Mouse (Mus musculus): ENCODE data around the gene Olfr1049. TPM values are rescaled to one million over a fixed set of nuclear protein-coding genes. Genes with fewer than 3 reads are reported as not detected.
"Not testable (repeated sequence)": the region's sequence is repeated elsewhere in the genome, so short reads cannot be mapped to it uniquely, and the experiment has no call there.

Gene Olfr1049
- not detected in 2 replicates for total RNA-seq (2015)
- not detected in 2 replicates for total RNA-seq (2017)

DNA sequence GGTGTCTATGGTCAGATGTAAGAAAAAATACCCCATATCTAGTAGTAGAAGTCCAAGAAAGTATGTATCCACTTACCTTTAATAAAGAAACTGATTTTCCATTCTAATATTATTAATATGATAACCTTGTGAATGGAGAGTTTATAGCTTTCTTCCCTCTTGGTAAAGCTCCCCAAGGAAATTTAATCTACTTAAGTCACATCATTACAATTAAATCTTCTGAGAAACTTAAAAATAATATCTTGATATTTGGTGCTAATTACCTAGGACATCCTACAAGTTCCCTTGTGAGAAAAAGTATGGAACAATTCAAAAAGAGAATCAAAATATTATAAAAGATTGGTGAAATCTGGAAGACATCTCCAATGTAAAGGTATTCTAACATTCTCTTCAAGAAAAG lies at the start of gene Olfr1049:
Olfr1049 (minus strand) TSS at position 101 of the 400 bp plus-strand sequence.
- not testable (repeated sequence) for ATAC-seq (replicated peaks; ENCODE audit: poor library complexity)

DNA sequence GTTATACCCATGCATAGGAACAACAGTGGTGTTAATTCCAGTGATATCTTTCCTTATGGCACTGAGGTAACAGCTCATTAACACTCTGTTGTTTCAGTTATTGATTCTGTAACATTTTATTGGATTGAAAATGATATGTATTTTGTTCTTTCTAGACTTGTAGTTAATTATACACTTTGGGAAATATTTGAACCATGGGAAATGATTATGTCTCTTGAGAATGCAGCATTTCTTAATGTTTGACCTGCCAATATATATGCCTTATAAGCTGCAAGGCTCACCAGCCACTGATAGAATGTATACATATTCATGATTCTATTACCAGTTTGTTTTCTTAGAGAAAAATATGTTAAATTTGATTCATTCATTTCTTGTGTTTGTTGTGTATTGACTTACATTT lies 34.0 kb upstream of the Olfr1049 start, which contains the start of gene Olfr1052:
Olfr1052 (plus strand) TSS at position 301 of the 400 bp plus-strand sequence.
- ATAC-seq (replicated peaks; ENCODE audit: poor library complexity) = no peak

DNA sequence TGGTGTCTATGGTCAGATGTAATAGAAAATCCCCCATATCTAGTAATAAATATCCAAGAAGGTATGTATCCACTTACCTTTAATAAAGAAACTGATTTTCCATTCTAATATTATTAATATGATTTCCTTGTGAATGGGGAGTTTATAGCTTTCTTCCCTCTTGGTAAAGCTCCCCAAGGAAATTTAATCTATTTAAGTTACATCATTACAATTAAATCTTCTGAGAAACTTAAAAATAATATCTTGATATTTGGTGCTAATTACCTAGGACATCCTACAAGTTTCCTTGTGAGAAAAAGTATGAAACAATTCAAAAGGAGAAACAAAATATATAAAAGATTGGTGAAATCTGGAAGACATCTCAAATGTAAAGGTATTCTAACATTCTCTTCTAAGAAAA lies 20.9 kb upstream of the Olfr1049 start, which contains the start of gene Olfr1051:
Olfr1051 (minus strand) TSS at position 101 of the 400 bp plus-strand sequence.
- not testable (repeated sequence) for ATAC-seq (replicated peaks; ENCODE audit: poor library complexity)

DNA sequence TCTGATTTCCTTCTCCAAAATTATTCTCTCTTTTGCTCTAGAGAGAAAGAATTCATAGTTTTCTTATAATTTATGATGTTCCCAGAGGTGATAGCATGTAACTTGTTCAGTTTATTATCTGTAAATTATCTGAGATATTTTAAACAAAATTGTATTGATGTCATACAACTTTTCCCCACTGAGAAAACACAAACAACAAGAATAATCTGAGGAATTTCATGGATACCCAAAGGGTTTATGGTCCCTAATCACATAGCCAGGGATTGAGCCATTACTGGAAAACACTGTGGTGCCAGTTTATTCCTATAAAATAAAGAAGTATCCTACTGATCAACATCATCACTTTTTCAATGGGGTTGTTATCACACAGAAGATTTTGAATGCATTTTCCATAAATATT lies 17.9 kb downstream of the Olfr1049 start, which contains the start of gene Olfr1048:
Olfr1048 (minus strand) TSS at position 101 of the 400 bp plus-strand sequence.
- no peak for ATAC-seq (replicated peaks; ENCODE audit: poor library complexity)

DNA sequence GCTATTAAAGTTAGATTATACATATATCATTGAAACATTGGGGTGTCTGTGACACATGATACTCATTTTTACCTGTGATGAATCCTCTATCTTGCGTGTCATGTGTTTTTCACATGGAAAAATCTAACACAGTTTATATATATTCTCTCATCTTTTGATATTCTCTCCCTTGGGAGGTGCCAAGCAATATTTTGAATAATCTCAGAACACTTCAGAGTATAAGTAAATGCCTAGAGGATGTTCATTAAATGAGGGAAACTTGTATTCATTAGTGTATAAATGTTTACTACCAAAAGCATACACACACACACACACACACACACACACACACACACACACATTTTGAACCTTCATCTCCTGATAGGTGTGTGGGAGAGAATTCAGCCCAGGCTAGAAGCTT lies 26.8 kb downstream of the Olfr1049 start, which contains the start of gene Olfr1047:
Olfr1047 (minus strand) TSS at position 101 of the 400 bp plus-strand sequence.
- no peak for ATAC-seq (replicated peaks; ENCODE audit: poor library complexity)

DNA sequence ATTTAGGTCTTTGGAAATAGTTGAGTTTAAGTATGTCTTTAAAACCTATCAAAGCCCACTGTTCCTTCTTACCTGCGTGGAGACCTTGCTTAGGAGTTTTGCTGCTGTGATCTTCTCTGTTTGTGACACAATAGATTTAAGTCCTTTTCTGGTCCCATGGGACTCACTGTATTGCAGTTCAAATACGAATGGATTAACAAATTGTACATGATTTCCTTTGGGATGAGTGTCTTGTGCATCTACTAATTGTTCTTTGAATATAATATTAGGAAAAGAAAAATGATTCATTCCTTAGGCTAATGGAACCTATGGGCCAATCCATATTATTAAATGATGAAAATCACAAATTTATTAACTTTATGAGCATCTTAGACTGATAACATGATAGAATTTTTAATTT lies 38.9 kb downstream of the Olfr1049 start, which contains the start of gene Olfr1046:
Olfr1046 (minus strand) TSS at position 101 of the 400 bp plus-strand sequence.
- no peak for ATAC-seq (replicated peaks; ENCODE audit: poor library complexity)

Other genes with a start within 250 kb of the Olfr1049 start
- 0.10 and 0.24 TPM in 2 replicates for gene Olfr1033, start 237.7 kb downstream of the Olfr1049 start, total RNA-seq (2015)
- gene Olfr1033, start 237.7 kb downstream of the Olfr1049 start, total RNA-seq (2017) = 0.14 TPM in 1 of 2 replicates, not detected in the other
- gene Olfr1034, start 212.5 kb downstream of the Olfr1049 start, total RNA-seq (2015) = not detected in 2 replicates
- gene Olfr1034, start 212.5 kb downstream of the Olfr1049 start, total RNA-seq (2017) = not detected in 2 replicates
- gene Olfr1036, start 184.3 kb downstream of the Olfr1049 start, total RNA-seq (2015) = not detected in 2 replicates
- gene Olfr1036, start 184.3 kb downstream of the Olfr1049 start, total RNA-seq (2017) = not detected in 2 replicates
- gene Olfr1037, start 170.9 kb downstream of the Olfr1049 start, total RNA-seq (2015) = not detected in 2 replicates
- gene Olfr1037, start 170.9 kb downstream of the Olfr1049 start, total RNA-seq (2017) = not detected in 2 replicates
- gene Olfr1039, start 122.4 kb downstream of the Olfr1049 start, total RNA-seq (2015) = not detected in 2 replicates
- gene Olfr1039, start 122.4 kb downstream of the Olfr1049 start, total RNA-seq (2017) = not detected in 2 replicates
- not detected in 2 replicates for gene Olfr1040, start 111.6 kb downstream of the Olfr1049 start, total RNA-seq (2015)
- not detected in 2 replicates for gene Olfr1040, start 111.6 kb downstream of the Olfr1049 start, total RNA-seq (2017)
- not detected in 2 replicates for gene Olfr1042, start 96.5 kb downstream of the Olfr1049 start, total RNA-seq (2015)
- gene Olfr1042, start 96.5 kb downstream of the Olfr1049 start, total RNA-seq (2017) = not detected in 2 replicates
- not detected in 2 replicates for gene Olfr1043, start 90.8 kb downstream of the Olfr1049 start, total RNA-seq (2015)
- gene Olfr1043, start 90.8 kb downstream of the Olfr1049 start, total RNA-seq (2017) = not detected in 2 replicates
- not detected in 2 replicates for gene Olfr1044, start 80.5 kb downstream of the Olfr1049 start, total RNA-seq (2015)
- not detected in 2 replicates for gene Olfr1044, start 80.5 kb downstream of the Olfr1049 start, total RNA-seq (2017)
- not detected in 2 replicates for gene Olfr52, start 72.6 kb downstream of the Olfr1049 start, total RNA-seq (2015)
- not detected in 2 replicates for gene Olfr52, start 72.6 kb downstream of the Olfr1049 start, total RNA-seq (2017)
- gene Olfr1045, start 55.3 kb downstream of the Olfr1049 start, total RNA-seq (2015) = not detected in 2 replicates
- gene Olfr1045, start 55.3 kb downstream of the Olfr1049 start, total RNA-seq (2017) = not detected in 2 replicates
- gene Olfr1046, start 39.0 kb downstream of the Olfr1049 start, total RNA-seq (2015) = not detected in 2 replicates
- not detected in 2 replicates for gene Olfr1046, start 39.0 kb downstream of the Olfr1049 start, total RNA-seq (2017)
- gene Olfr1047, start 26.9 kb downstream of the Olfr1049 start, total RNA-seq (2015) = not detected in 2 replicates
- not detected in 2 replicates for gene Olfr1047, start 26.9 kb downstream of the Olfr1049 start, total RNA-seq (2017)
- not detected in 2 replicates for gene Olfr1048, start 18.0 kb downstream of the Olfr1049 start, total RNA-seq (2015)
- not detected in 2 replicates for gene Olfr1048, start 18.0 kb downstream of the Olfr1049 start, total RNA-seq (2017)
- gene Olfr1051, start 20.8 kb upstream of the Olfr1049 start, total RNA-seq (2015) = not detected in 2 replicates
- gene Olfr1051, start 20.8 kb upstream of the Olfr1049 start, total RNA-seq (2017) = not detected in 2 replicates
- gene Olfr1052, start 34.1 kb upstream of the Olfr1049 start, total RNA-seq (2015) = not detected in 2 replicates
- gene Olfr1052, start 34.1 kb upstream of the Olfr1049 start, total RNA-seq (2017) = not detected in 2 replicates
- not detected in 2 replicates for gene Olfr1053, start 57.0 kb upstream of the Olfr1049 start, total RNA-seq (2015)
- gene Olfr1053, start 57.0 kb upstream of the Olfr1049 start, total RNA-seq (2017) = not detected in 2 replicates
- not detected in 2 replicates for gene Olfr1054, start 77.1 kb upstream of the Olfr1049 start, total RNA-seq (2015)
- not detected in 2 replicates for gene Olfr1054, start 77.1 kb upstream of the Olfr1049 start, total RNA-seq (2017)
- gene Olfr1055, start 92.0 kb upstream of the Olfr1049 start, total RNA-seq (2015) = not detected in 2 replicates
- not detected in 2 replicates for gene Olfr1055, start 92.0 kb upstream of the Olfr1049 start, total RNA-seq (2017)
- gene Olfr1056, start 104.1 kb upstream of the Olfr1049 start, total RNA-seq (2015) = not detected in 2 replicates
- gene Olfr1056, start 104.1 kb upstream of the Olfr1049 start, total RNA-seq (2017) = not detected in 2 replicates
- not detected in 2 replicates for gene Olfr1057, start 120.1 kb upstream of the Olfr1049 start, total RNA-seq (2015)
- not detected in 2 replicates for gene Olfr1057, start 120.1 kb upstream of the Olfr1049 start, total RNA-seq (2017)
- not detected in 2 replicates for gene Olfr1058, start 130.2 kb upstream of the Olfr1049 start, total RNA-seq (2015)
- gene Olfr1058, start 130.2 kb upstream of the Olfr1049 start, total RNA-seq (2017) = not detected in 2 replicates
- gene Olfr1061, start 155.7 kb upstream of the Olfr1049 start, total RNA-seq (2015) = not detected in 2 replicates
- not detected in 2 replicates for gene Olfr1061, start 155.7 kb upstream of the Olfr1049 start, total RNA-seq (2017)
- not detected in 2 replicates for gene Olfr1062, start 168.4 kb upstream of the Olfr1049 start, total RNA-seq (2015)
- gene Olfr1062, start 168.4 kb upstream of the Olfr1049 start, total RNA-seq (2017) = not detected in 2 replicates
- not detected in 2 replicates for gene Olfr1065, start 192.3 kb upstream of the Olfr1049 start, total RNA-seq (2015)
- not detected in 2 replicates for gene Olfr1065, start 192.3 kb upstream of the Olfr1049 start, total RNA-seq (2017)
- not detected in 2 replicates for gene Olfr1066, start 197.9 kb upstream of the Olfr1049 start, total RNA-seq (2015)
- not detected in 2 replicates for gene Olfr1066, start 197.9 kb upstream of the Olfr1049 start, total RNA-seq (2017)
- gene Olfr228, start 229.1 kb upstream of the Olfr1049 start, total RNA-seq (2015) = not detected in 2 replicates
- gene Olfr228, start 229.1 kb upstream of the Olfr1049 start, total RNA-seq (2017) = not detected in 2 replicates